Mouse (Mus musculus) frontal cortex, postnatal 10 days (tissue): Measurements from ENCODE around the gene Ptger1.

Experiments
- DNase-seq, 2 experiments: peaks; one replicate each; pipeline ENCODE4 v3.0.0; 2022; ENCODE audit warnings: low spot score in 2 of 2, mixed read lengths in 1 of 2

Ptger1 gene

GRCm38 (mm10) chr8:83695351-83696106, 29.1 kb downstream of the Ptger1 start:
- no peak for DNase-seq

GRCm38 (mm10) chr8:83697374-83698220, 31.1 kb downstream of the Ptger1 start:
- no peak for DNase-seq

GRCm38 (mm10) chr8:83698291-83698660, 31.8 kb downstream of the Ptger1 start:
- DNase-seq, result no peak

- peak in 1 of 2 experiments; percentile 62 for DNase-seq
Observed at GRCm38 (mm10) chr8:83698661-83699453, 32.4 kb downstream of the Ptger1 start, which contains the start of gene Pkn1. Pkn1 (minus strand) TSS chr8:83699179.

- no peak for DNase-seq
Observed at GRCm38 (mm10) chr8:83699566-83699965, 33.1 kb downstream of the Ptger1 start.

- no peak for DNase-seq
Observed at GRCm38 (mm10) chr8:83700423-83701085, 34.1 kb downstream of the Ptger1 start.

- DNase-seq, result no peak
Observed at GRCm38 (mm10) chr8:83703426-83703825, 36.9 kb downstream of the Ptger1 start.

- no peak for DNase-seq
Observed at GRCm38 (mm10) chr8:83706411-83706810, 39.9 kb downstream of the Ptger1 start.

- no peak for DNase-seq
Observed at GRCm38 (mm10) chr8:83707554-83707953, 41.1 kb downstream of the Ptger1 start.

GRCm38 (mm10) chr8:83714676-83715030, 48.2 kb downstream of the Ptger1 start:
- DNase-seq, result no peak

GRCm38 (mm10) chr8:83715031-83715690, 48.7 kb downstream of the Ptger1 start, which contains the start of gene Ddx39:
Ddx39 (plus strand) TSS chr8:83715177.
- peak; percentile 93 to 97 for DNase-seq

GRCm38 (mm10) chr8:83715771-83716170, 49.3 kb downstream of the Ptger1 start:
- no peak for DNase-seq

- DNase-seq, result no peak
Observed at GRCm38 (mm10) chr8:83716563-83716962, 50.1 kb downstream of the Ptger1 start.

- no peak for DNase-seq
Observed at GRCm38 (mm10) chr8:83719048-83719447, 52.6 kb downstream of the Ptger1 start.

- no peak for DNase-seq
Observed at GRCm38 (mm10) chr8:83719693-83720092, 53.2 kb downstream of the Ptger1 start.

- no peak for DNase-seq
Observed at GRCm38 (mm10) chr8:83721405-83722025, 55.0 kb downstream of the Ptger1 start.
